Mouse (Mus musculus) myocyte (in vitro differentiated cells): ENCODE results near the gene Bcas3.

Source experiments
- E2F4 ChIP-seq: IDR thresholded peaks from one replicate; pipeline ENCODE4 v1.6.1; 2011; ENCODE audit warnings: mild to moderate bottlenecking, control low read depth, moderate library complexity; ENCODE audit not compliant: insufficient read depth
- MYOD1 ChIP-seq, 3 experiments: IDR thresholded peaks; one replicate each; pipeline ENCODE4 v1.6.1; 2011; ENCODE audit warnings: control low read depth in 2 of 3, low read depth in 2 of 3, mild to moderate bottlenecking in 2 of 3, moderate library complexity in 1 of 3; ENCODE audit not compliant: insufficient read length in 2 of 3, control insufficient read depth in 1 of 3
- POLR2A ChIP-seq: IDR thresholded peaks from one replicate; pipeline ENCODE4 v1.6.1; 2011; ENCODE audit warnings: low read depth, mild to moderate bottlenecking, control low read depth, moderate library complexity; ENCODE audit not compliant: insufficient read length
- POLR2AphosphoS2 ChIP-seq: IDR thresholded peaks from one replicate; pipeline ENCODE4 v1.6.1; 2011; ENCODE audit warnings: low read depth, control low read depth; ENCODE audit not compliant: insufficient read length
- USF1 ChIP-seq: IDR thresholded peaks from one replicate; pipeline ENCODE4 v1.6.1; 2011; ENCODE audit warnings: low read depth, mild to moderate bottlenecking, control low read depth, moderate library complexity

DNA sequence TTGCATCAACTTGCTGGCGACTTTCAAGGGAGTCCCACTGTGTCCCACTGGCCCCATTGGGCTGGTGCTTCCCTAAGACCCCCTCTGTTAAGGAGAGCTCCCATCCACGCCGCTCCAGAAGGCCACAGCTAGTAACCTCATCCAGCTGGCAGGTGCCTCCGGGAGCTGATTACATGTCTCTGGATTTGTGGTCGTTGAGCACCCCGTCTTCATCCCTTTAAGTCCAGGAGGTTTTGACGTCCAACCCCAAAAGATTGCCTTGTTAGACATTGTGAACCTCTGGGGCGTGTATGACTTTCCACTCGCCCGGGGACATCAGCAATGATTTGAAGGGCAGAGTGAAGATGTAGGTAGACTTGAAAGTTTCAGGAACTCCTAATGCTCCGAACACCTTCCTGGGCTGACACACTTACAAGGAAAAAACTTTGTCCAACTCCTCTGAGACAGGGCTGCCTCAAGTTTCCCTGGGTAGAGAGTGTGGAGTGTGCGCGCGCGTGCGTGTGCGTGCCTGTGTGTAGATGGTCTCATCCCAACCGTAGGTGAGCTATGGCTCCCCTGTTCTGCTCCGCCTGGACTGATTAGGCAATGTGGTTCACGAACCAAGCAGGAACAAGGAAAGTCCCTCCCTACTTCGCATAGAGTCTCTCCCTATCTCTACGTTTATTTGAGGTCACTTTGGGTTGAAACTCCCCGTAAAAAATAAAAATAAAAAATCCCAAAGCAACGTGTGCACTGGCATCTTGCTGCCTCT lies 489.8 kb downstream of the Bcas3 start:
- no peak for TF ChIP-seq POLR2A
- TF ChIP-seq USF1: no peak
- no peak for TF ChIP-seq MYOD1 (IDR thresholded peaks at IDR 0.05; ENCODE audit: control insufficient read depth in 1 of 3, insufficient read length in 2 of 3, low read depth in 2 of 3)
- no peak for TF ChIP-seq POLR2AphosphoS2
- TF ChIP-seq E2F4: no peak
